Mouse (Mus musculus): ENCODE results near the gene Ccr4. TPM values are rescaled to one million over a fixed set of nuclear protein-coding genes. Genes with fewer than 3 reads are reported as not detected.

The Ccr4 gene
- total and polyA plus RNA-seq, 3 experiments, result not detected

DNA sequence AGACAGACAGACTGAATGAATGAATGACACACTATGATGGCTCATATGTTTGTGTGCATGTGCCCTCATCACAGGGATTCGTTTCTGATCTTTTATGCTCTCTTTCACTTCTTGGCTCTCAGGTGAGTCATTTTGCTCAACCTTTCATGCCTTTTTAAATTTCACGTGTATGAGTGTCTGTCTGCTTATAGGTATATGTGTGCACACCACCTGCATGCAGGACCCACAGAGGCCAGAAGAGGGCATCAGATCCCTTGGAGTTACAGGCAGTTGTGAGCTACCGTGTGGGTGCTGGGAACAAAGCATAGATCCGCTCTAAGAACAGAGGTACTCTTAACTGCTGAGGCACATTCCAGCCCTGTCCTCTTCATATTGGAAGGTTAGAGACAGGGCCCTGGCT is 36.0 kb downstream of the Ccr4 start:
- no peak for DNase-seq

DNA sequence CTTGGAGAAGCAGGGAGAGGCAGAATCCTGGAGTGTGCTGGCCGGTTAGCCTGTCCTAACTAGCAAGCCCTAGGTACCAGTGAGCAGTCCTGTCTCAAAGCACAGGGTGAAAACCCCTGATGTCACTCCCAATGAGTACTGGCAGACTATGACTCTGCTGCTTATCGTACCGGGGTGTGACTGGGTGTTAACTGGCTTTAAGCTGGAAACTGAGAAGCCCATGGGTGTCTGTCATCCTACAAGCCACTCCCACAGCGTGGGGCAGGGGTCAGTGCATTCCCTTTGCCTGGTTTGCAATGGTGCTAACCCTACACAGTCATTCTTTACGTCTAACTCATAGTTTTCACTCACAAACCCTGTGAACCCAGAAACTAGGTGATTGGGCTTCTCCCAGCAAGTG is 36.5 kb downstream of the Ccr4 start:
- DNase-seq, result no peak

DNA sequence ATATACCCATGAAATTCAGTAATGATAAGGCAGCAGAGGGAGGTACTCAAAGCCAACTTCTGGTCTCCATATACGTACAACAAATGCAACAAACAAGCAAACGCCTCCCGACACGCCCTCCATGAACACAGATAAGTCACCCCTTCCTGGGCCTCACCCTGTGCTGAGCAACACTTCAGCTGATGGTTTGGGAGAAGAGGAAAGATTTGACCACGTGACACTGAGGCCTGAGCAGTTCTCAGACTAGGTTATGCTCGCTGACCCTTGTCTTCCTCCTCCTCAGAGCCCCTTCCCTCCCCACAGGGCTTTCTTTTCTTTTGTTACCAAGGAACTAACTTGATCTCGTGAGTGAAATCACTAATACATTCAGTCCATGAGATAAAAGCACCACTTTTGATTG is 37.8 kb downstream of the Ccr4 start:
- DNase-seq, result no peak

DNA sequence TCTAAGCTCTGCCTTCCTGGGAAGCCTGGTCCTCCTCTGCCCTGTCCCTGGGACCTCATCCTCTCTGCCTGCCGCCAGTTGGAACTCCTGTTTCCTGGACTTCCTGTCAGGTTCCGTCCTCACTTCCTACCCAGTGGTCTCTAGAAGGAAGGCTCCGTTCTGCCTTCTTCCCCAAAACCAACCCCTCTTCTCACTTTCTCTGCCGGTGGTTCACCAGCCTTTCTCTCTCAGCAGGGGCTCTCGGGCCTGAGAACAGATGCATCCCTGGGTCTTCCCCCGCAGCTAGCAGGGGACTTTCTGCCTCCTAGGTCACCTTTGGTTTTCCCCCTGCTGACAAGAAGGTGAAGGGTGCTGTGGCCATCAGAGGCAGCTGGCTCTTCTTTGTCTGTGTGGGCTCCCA is 39.3 kb downstream of the Ccr4 start:
- DNase-seq, result no peak

DNA sequence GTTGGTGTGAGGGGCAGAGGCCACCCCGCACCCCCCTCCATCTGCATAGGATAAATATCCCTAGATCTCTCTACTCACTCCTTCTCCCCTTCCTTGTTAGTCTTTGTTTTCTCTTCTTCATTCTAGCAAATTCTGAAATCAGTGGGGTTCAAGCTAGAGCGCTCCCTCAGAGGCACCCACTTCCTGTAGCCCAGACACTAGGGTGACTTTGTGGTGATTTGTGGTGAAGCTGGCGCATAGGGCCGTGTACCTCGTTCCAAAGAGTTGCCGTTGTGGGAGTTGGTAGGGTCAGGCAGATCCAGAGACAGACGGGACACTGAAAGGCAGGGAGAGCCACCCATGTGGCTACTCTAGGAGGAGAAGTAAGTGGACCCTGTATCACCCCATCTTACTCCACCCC is 42.1 kb downstream of the Ccr4 start:
- no peak for DNase-seq

DNA sequence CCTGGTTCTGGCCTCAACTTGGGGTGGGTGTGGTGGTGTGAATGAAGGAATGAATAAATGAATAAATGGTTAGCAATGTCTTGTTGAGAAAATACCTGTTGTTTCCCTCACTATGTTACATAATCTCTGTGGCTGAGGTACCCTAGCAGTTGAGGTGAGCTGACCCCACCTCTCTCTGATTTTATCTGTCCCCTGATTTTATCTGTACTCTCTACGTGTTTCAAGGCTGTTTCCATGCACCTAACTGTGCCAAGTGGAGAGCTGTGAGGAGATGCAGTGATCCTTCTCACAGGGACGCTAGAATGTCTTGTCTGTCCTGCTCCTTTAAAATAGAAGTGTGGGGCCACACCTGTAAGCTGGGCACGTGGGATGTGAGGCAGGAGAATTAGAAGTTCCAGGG is 46.3 kb downstream of the Ccr4 start:
- no peak for DNase-seq

DNA sequence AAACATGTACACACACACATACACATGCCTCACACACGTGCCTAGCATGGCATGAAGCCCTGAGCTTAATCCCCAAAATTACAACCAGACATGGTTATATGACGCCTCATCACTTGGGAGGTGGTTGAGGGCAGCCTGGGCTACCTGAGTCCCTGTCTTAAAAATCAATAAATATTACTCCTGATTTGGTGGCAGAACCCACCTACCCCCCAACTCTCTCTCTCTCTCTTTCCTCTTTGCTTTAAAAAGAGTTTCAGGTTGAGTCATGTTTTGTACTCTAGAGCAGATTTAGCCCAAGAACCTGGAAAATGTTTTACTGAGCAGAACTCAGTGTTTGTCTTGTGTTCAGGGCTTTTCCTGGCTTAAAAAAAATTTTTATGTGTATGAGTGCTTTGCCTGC is 49.3 kb downstream of the Ccr4 start:
- no peak for DNase-seq

DNA sequence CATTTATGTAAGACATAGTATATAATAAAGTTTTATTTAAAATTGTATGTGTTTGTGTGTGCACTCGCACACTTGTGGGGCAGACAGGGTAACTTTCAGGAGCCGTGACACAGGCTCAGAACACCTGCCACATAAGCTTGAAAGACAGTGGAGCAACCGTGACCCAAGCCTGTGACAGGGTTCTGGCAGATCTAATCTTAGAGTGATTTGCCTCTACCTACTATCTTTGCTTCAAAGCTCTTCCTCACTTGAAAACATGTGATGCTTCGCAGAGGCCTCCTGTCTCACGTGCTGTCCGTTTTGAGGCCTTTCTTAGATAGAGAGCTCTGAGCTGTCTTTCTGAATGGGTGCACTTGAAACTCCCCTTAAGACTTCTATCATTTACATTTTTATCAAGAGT is 52.3 kb downstream of the Ccr4 start:
- DNase-seq, result no peak

DNA sequence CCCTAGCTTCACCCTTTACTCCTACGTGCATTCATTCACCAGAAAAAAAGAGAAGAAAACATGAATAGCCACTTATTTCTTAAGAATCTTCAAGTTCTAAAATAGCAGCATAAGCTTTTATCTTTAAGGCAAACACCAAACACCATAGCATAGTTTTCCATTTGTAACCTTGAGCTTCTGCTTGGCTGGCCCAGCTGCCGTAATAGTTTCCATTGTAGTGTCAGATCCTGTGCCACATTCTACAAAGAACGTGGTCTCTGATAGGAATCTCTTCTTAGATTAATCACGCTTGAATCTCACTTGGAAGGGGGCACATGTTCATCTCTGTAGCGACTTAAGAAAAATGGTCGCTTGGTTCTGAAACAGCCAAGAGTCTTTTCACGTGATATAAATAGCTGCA is 53.1 kb downstream of the Ccr4 start:
- DNase-seq, result no peak

DNA sequence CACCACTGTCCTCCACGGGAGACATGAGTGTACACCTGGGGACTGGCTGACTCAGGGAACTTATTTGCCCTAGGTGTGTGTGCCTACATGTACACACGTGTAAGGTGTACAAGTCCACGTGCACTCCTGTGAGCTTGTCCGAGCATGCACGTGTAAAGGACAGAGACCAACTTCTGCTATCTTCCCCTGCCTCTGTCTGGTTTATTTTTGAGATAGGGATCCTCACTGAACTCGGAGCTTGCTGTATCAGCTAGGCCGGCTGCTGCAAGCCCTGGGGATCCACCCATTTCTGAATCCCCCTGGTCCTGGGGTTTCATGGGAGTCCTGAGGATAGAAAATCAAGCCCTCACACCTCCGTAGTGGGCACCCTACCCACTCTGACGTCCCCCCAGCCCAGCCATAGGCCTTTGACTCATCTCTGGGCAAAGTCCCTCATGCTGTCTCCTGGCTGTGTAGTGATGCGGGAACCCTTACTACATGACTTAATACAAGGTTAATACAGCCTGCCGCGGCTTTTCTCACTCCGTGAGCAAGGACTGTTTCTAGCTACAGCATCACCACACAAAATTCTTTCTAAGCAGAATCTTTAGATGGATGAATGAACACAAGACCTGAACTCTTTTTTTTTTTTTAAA is 55.5 kb downstream of the Ccr4 start:
- DNase-seq, result no peak

DNA sequence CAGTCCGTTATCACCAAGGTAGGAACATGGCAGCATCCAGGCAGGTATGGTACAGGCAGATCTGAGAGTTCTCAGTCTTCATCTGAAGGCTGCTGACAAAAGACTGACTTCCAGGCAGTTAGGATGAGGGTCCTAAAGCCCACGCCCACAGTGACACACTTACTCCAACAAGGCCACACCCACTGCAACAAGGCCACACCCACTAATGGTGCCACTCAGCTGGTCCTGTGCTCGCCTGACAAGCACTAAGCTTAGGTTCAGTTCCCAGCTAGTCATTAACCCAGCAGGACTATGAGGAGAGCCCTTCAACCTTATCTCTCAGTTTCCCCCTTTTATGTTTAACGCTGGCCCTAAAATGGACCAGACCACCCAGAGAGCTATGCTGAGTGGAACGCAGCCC is 56.0 kb downstream of the Ccr4 start:
- no peak for DNase-seq

DNA sequence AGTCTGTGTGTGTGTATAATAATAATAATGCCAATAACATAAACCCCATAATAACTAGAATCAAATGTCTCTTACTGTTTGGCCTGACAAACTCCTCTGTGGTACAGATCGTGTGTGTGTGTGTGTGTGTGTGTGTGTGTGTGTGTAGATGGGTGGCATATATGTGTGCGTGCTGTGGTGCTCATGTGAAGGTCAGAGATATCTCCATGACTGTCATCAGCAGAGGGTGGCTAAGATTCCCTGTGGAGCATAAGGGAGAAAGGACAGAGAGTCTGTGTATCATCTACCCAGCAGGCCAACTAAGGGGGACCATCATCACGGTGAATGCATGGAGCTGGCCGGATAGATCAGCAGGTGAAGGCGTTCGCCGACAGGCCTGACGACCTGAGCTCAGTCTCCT is 57.8 kb downstream of the Ccr4 start:
- no peak for DNase-seq

DNA sequence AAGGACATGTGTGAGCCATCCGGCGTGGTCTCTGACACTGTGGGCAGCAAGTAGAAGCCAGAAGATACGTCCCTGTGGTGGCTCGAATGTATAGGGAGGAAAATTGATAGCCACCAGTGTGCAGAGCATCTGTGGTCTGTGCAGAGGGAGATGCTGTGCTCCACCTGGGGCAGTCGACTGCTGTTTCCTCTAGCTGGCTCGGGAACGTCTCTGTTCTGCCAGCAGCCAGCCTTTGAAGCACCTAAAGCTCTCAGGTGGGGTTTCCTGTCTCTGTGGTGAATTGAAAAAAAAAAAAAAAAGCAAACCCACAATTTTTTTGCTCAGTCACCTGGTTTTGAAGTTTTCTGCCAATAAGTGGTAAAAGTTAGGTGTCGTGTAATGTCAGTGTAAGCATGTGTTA is 61.4 kb downstream of the Ccr4 start:
- no peak for DNase-seq

DNA sequence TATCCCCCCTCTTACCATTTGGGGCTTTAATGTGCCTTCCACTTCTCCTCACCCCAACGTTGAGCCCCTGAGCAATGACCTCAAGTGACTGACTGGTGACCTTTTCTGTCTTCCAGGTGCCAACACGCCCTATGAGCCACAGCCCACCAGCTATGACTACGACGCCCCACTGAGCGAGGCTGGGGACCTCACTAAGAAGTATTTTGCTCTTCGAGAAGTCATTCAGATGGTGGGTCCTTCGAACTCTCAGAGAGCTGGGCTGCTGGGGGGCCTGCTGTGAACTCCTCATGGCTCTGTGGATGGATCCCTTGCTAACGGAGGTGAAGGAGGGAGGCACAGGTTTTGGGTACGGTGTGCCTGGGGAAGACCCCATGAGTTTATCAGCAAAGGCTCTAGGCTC is 61.8 kb downstream of the Ccr4 start:
- DNase-seq, result no peak

DNA sequence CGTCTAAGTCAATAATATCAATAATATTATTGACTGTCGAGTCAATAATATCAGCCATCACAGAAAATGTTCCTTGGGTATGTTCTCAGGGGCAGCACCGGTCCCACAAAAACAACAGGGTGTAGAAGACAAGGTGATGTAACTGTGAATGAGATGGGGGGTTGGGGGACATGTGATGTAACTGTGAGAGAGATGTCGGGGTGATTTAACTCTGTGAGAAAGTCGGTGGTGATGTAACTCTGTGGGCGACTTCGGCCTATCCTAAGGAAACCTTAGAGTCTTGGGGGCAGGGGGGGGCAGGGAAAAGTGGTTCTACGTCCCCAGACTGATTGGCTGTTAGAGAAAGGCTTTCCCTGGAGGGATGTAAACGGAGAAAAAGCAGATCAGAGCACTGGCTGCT is 62.5 kb downstream of the Ccr4 start:
- no peak for DNase-seq

DNA sequence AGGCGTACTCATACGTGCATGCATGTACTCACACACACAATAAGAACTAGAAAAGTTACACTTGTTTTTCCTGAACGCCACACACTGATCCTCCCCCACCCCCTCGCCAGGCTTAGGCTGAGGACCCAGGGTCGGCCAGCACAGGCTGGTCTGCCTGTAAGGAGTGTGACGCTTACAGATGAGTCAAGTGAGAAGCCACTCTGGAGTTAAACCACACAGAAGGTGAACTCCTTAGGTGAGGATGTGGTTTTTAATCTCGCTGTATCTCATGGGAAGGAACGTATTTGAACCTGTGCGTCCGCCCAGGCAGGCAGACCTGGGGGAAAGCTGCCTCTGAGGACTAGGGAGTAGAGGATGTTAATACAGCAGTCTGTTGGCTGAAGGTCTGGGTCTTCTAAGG is 64.2 kb downstream of the Ccr4 start:
- DNase-seq, result no peak

Other genes with a start within 250 kb of the Ccr4 start
- not detected for gene Bcl2a1c, start 174.8 kb downstream of the Ccr4 start, total RNA-seq (2021)
- gene Bcl2a1c, start 174.8 kb downstream of the Ccr4 start, polyA plus RNA-seq (2012; rRNA removed), result not detected in 2 replicates
- 100 to 1,000 TPM; 102 to 103 TPM for gene Crtap, start 114.2 kb downstream of the Ccr4 start, total RNA-seq (2021)
- gene Crtap, start 114.2 kb downstream of the Ccr4 start, polyA plus RNA-seq (2012; rRNA removed), result 405 and 495 TPM in 2 replicates
- gene Glb1, start 103.8 kb downstream of the Ccr4 start, total RNA-seq (2021), result 10 to 100 TPM; 30.9 to 34.1 TPM
- gene Glb1, start 103.8 kb downstream of the Ccr4 start, polyA plus RNA-seq (2012; rRNA removed), result 30.8 and 42.0 TPM in 2 replicates
- 1 to 10 TPM; 5.3 to 7.7 TPM for gene Tmppe, start 103.8 kb downstream of the Ccr4 start, total RNA-seq (2021)
- 6.2 and 7.1 TPM in 2 replicates for gene Tmppe, start 103.8 kb downstream of the Ccr4 start, polyA plus RNA-seq (2012; rRNA removed)
- under 1 TPM in 1 of 2 experiments, not detected in 1; 0.40 TPM for gene C130032M10Rik, start 10.8 kb upstream of the Ccr4 start, total RNA-seq (2021)
- gene C130032M10Rik, start 10.8 kb upstream of the Ccr4 start, polyA plus RNA-seq (2012; rRNA removed), result 0.75 TPM in 1 of 2 replicates, not detected in the other
- not detected for gene Trim71, start 59.5 kb upstream of the Ccr4 start, total RNA-seq (2021)
- 0.01 TPM in 1 of 2 replicates, not detected in the other for gene Trim71, start 59.5 kb upstream of the Ccr4 start, polyA plus RNA-seq (2012; rRNA removed)
- 10 to 100 TPM; 31.9 to 36.2 TPM for gene Cnot10, start 135.3 kb upstream of the Ccr4 start, total RNA-seq (2021)
- 13.8 and 16.8 TPM in 2 replicates for gene Cnot10, start 135.3 kb upstream of the Ccr4 start, polyA plus RNA-seq (2012; rRNA removed)
- 10 to 100 TPM; 42.1 to 42.6 TPM for gene Dync1li1, start 183.9 kb upstream of the Ccr4 start, total RNA-seq (2021)
- 10.6 and 11.7 TPM in 2 replicates for gene Dync1li1, start 183.9 kb upstream of the Ccr4 start, polyA plus RNA-seq (2012; rRNA removed)
- gene Cmtm6, start 226.2 kb upstream of the Ccr4 start, total RNA-seq (2021), result 10 to 100 TPM; 67.0 to 92.3 TPM
- 33.5 and 44.6 TPM in 2 replicates for gene Cmtm6, start 226.2 kb upstream of the Ccr4 start, polyA plus RNA-seq (2012; rRNA removed)

Data from adrenal gland, adult 2 months (tissue).